Mouse (Mus musculus) telencephalon, adult 2 months (tissue): ENCODE data around the gene Chst8.

Experiments
- DNase-seq: peaks from one replicate; pipeline ENCODE4 v3.0.0-alpha.2; 2011; ENCODE audit warnings: low read depth, low spot score

Gene Chst8

DNA sequence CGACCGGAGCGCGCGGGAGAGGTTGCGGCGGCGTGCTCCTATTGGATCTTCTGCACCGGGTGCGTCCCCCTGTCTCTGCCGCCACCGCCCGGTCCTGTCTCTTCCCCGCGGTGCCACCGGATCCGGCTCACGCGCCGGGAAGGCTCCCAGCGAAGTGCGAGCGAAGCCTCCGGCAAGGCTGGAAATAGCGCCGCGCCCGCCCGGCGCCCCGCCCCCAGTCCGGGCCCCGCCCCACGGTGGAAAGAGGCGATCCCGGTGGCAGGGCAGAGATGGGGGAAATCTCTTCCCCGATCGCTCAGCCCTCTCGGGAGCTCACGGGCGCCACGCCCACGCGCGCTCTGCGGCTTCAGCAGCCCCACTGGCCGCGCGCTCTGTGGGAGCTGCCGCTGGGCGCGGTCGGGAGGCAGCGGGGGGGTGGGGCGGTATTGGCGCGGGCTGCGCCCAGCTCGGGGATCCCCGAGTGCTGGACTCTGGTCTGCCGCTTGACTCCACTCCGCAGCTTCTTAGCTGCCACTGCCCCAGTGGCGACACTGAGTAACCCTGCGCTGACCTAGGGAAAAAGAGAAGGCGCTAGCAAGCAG is at the start of gene Chst8:
Chst8 (minus strand) TSS at position 181 of the 581 bp plus-strand sequence.
- no peak for DNase-seq

DNA sequence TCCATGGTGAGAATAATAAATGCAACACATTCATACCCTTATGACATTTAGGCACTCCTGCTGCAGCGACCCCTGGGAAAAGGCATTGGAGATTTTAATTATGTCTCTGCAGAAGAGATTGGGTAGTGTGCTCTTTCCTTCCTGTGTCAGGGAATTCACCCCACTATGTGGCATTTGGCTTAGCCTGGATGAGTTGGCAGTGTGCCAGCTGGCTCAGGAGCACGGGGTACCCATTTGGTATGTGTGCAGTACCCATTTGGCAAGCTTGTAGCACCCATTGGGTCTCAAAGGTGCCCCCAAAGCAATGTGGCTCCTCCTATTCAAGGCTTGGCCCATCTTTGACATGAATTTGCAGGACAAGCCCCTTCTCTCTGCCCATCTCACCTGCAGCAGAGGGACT is 45.8 kb upstream of the Chst8 start:
- DNase-seq: no peak

DNA sequence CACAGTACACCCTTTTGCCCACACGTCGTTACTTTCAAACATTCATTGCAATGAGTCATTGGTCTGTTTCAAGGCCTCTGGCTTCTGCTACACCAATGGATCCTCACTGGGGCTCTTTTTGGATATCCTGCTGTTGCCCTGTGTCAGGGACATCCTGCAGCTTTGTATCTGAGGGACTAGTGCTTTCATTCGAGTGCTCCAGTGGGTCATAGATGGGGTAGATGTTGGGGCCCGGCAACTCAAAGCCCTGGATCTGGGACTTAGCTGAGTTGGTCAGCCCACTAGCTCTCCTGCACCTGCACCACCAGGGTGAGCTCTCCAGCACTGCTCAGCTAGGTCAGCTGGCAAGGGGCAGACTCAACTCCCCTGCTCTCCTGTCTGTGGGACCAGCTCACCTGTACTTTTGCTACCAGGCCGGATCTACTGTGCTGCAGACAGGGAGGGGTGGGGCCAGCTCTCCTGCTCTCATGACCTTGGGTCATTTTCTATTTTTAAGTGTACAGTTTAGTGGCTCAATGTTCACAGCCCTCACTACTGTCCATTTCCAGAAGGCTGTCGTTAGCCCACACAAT is 42.4 kb upstream of the Chst8 start:
- no peak for DNase-seq

DNA sequence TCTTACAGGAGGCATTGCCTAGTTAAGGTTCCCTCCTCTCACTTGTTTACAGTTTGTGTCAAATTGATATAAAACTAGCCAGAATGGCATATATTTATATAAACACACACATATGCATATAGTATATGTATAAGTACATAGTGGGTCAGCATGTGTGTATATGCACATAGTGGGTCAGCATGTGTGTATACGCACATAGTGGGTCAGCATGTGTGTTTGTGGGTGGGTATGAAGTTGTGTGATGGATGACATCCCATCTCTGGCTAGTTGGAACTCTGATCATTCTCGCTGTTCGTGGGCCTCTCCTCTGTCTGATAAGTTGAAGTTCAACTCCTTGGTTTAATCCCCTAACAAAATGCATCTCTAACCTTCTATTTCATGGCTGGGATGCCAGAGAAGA is 40.9 kb upstream of the Chst8 start:
- no peak for DNase-seq

DNA sequence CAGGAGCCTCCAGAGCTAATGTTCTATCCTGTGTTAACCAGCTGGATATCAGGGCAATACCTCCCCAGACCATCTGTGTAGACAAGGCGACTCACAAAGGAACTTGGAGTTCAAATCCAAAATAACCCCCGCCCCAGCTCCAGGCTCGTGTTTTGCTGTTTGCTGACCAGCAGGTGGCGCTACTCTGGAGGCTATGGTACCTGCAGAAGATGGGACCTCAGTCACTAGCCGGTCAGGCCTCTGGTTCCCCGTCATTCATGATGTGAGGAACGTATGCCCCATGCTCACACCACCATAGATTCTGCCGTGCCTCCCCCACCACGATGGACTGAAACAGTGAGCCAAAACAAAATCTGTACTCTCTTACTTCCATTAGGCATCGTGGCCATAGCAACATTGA is 37.1 kb upstream of the Chst8 start:
- no peak for DNase-seq

DNA sequence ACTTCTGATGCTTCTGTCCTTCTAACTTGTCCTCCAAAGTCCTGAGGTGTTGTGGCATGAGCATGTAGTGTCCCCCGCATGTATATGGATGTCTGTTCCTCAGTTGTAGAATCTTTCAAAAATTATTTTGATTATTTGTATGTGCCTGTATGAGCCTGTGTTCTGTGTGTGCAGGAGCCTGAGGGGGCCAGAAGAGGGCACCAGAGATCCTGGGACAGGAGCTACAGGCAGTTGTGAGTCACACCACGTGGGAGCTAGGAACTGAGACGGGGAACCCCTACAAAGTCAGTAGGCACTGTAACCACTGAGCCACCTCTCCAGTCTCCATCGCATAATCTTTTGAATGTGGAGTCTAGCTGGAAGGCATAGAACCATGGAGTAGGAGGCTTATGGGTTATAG is 36.3 kb upstream of the Chst8 start:
- no peak for DNase-seq

DNA sequence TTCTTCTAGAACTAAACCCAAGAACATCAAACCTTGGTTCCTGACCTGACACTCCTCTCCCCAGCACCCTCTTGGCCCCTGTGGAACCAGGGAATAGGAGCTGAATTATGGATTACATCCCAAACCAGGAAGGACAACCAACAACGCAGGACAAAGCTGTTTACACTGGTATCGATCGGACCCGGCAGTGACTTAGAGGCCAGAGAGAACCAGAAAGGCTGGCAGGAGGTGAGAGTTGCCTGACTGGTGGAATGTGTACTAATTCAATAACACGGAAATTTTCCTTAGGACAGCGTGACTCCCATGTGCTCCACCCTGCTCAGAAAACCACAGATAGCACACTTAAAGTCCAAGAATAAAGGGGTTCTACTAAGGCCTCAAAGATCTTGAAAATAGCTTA is 35.4 kb upstream of the Chst8 start:
- no peak for DNase-seq

DNA sequence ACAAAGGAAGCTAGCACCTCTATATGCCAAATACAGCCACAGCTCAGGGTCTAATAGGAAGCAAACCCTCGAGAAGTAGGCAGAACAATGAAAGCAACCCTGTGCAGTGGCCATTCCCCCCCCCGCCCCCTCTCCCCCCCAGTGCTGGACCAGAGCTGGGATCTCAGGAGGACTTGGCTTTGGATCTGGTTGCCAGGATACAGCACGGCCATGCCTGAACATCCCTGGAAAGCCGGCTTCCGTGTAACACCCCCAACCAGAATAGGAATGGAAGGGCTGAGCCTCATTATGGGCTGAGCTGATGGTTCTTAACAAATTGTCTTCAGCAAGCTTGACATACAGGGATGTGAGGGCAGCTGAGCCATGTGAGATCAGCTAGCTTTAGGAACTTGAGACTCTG is 34.9 kb upstream of the Chst8 start:
- DNase-seq: no peak

DNA sequence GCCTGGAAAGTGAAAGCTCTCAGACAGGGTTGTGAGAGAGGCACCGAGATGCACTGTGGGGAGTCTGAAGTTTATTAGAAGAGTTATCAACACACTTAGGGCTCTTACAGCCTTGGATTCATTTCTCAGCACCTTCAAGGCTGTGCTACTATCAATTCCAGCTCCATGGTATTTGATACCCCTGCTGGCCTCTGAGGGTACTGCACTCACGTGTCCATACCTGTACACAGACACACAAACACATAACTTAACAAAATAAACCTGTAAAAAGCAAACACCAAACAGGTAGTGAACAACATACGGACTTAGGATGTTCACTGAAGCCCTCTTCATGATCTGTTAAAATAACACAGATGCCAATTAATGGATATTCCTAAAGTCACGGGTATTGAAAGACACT is 26.2 kb upstream of the Chst8 start:
- no peak for DNase-seq

DNA sequence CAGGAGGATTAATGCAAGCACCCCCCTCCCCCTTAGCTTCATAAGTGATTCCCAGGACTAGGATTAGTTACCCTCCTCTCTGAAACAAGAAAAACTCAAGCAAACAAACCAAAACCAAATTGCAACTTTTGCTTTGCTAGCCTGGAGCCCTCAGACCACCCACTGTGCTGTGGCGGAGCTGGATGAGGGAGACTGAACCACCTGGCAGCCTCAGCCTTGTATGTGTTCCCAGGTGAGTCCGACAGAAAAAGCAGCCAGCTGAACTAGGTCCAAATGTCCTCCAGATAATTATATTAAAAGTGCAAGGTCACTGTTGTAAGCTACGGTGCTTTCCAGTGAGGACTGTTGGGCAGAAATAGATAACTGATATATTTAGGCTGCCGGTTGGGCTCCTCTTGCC is 25.7 kb upstream of the Chst8 start:
- DNase-seq: no peak

DNA sequence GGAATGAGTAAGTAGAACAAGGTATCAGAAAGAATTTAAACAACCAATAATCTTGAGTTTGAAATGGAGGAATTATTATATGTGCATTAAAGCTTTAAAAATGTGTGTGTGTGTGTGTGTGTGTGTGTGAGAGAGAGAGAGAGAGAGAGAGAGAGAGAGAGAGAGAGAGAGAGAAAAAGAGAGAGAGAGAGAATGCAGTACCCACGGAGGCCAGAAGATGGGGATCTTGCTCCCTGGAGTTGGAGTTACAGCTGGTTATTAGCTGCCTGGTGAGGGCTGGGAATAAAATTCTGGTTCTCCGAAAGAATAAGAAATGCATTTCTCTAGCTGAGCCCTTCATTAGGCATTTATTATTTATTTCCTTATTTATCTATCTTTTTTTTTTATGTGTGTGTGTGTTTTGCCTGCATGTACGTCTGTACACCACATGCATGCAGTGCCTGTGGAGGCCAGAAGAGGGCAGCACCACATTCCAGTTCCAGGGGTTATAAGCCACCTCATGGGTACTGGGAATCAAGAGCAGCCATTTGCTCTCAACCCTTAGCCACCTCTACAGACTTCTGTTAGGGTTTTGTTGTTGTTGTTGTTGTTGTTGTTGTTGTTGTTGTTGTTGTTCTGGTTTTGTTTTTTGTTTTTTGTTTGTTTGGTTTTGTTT is 13.9 kb upstream of the Chst8 start:
- no peak for DNase-seq

DNA sequence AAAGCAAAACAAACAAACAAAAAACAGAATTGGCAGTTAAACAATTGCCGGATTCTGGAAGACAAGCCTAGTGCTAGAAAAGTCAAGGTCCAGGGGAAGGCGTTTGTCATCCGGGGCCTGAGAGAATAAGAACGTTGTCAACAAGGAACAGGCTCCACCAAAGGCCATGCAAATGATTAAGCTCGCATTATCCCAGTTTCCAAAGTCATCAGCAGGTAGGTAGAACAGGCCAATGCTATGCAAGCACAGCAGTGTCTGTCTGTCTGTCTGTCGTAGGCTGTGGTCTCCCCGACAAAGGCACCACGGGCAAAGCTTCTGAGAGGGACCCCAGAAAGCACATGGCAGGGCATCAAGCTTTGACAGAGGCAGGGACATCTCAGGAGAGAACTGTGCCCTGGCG is 9.1 kb upstream of the Chst8 start:
- DNase-seq: no peak

DNA sequence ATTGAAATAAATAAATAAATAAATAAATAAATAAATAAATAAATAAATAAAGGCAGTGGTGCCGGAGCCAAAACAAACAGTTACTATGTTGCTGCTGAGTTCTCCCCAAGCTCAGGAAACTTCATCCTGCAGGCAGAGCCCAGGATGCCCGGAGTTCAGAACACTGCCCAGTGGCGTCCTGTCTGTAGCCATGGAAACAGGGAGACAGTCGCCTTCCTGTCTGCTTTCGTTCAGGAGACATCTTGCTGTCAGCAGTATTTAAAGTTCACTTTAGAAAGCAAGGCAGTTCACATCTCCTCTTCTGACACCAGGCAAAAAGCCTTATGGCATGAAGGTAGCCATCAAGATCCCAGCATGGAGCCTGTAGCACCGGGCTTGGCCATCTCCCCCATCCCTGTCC is 8.0 kb upstream of the Chst8 start:
- DNase-seq: no peak

DNA sequence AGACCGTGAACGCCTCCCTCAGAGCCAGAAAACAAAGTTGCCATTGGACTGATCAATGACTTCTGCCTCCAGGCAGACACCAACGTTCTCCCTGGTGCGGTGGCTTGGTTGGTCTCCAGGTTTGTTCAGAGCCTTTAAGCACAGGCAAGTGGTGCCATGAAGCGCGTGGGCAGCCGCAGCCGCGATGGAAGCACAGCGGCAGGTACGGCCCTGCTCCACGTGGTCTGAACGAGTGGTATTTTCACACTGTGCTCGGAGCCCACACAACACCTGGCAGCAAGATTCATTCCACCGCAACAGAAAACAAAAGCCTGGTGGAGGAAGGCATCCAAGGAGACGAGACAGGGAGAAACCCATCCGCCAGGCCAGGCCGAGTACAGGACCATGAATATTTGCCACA is 7.3 kb upstream of the Chst8 start:
- peak; percentile 64 for DNase-seq

DNA sequence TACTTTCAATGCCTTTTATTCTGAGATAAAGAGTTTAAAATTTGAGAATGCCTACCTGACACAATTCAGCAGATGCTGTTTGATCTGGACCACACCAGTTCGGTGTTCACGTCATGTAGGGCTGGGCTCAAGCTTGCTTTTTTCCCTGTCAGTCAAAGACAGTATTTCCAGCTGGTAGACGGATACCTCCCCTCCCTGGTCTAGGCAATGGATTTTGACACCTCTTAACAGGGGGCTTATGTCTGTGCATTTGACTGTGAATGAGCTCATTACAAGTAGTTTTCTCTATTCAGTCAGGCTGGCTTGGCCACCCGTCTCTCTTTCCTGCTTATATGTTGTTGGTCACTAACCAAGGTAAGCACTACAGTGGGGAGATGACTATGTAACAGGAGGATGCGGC is 6.1 kb upstream of the Chst8 start:
- DNase-seq: no peak

DNA sequence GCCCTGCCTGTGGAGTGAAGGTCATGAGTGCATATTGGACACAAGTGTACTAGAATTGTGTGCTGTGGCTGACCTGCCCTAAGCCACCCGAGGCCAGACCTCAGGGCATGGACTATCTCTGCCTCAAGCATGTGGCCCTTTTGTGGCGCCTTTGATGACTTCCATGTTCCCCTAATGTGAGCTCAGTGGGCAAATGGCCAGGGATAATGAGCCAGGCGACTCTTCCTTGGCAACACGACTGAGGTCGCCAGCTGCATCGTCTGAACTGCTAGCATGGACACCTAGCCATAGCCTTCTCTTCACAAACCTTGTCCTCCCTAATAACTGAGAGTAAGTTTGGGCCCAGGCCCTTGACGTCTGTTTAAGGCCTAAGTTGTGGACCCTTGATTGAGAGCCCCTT is 4.5 kb upstream of the Chst8 start:
- no peak for DNase-seq

DNA sequence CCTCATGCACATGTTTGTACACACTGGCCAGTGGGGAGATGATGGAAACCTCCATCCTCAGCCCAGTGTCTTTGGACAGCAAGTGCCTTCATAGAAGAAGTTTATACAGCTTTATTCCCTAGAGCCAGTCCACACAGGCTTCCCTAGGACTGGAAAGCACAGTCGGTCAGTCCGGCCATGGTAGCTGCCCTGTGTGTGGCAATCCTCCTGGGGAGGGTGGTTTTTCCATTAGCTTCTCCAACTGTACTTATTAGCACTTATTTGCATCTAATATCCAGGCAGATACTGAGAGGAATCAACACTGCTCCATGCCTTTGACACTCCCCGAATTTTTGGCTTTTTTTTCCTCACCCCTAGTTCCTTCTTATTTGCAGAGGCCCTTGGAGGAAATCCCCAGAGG is 2.3 kb upstream of the Chst8 start:
- no peak for DNase-seq

DNA sequence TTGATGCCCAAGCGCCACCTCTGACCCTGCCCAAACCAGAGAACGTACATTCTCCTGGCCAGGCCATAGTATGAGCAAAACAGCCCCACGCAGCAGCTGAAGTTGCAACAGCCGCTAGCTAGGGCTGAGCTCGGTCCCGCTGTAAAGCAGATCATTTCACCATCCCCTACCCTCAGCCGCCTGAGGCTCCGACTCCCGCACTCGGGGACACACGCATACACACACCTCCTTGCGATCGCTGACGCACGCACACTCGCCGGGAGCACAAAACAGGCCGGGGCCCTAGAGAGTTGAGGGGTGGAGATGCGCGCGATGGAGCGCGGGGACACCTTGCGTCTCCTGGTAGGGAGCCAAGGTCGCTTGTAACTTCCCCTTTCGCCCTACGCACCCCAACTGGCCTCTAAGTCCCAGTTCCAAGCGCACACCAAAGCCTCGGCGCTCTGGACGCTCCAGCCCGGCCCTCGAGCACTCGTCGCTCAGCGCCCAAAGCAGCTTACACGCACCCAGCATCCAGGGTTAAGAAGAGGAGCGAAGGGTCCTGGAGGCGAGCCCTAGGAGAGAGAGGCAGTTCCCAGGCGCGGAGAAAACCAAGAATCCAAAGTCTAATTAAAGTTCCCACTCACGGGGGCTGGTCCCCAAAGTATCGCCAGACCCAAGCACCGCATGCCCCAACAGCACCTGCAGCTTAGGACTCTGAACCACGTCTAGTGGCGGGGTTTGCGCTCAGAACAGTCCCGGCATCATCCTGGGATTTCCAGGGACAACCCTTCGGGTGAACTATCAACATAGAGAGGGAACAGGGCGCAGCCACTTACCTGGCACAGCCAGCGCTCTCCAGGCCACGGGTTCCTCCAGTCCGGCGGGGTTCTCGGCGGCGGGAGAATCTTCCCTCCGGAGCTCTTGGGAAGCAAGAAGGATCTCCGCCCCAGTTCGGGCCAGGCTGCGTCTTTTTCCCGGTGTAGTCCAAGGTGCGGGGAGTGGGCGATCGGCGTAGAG is 682 bp downstream of the Chst8 start:
- DNase-seq: no peak

DNA sequence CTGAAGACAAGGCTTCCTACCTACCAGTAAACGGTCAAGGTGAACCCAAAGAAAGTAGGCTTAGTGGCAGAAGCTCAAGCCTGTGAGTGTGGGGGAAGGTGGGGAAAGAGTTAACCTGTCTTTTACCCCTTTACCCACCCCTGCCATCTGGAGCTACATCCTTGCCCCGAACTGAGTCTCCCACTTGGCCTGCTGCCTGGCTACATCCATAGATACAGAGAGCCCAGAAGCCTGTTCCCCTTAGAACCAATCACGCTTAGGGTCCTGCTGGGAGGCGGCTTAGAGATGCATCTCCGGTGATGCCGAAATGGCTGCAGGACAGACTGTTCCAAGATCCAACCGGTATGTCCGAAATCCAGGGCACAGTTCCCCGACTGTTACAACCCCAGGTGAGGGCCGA is 1.5 kb downstream of the Chst8 start:
- DNase-seq: no peak

DNA sequence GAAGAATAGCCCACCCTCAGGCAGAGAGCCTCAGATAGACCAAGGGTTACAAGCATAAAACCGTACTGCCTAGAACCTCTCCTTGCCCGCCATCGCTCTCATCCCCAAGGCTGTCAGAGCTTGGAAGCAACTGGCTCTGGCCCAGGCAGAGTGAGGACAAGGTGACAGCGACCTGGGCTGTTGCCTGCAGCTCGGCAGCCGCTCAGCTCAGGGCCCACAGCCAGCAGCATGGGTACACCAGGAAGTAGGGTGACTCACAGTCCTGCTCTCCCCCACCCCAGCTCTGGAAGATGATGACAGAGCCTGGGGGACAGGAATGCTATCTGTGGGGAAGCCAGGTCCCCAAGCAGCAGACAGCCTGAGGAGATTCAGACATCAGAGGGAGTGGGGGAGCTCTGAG is 6.2 kb downstream of the Chst8 start:
- DNase-seq: no peak

DNA sequence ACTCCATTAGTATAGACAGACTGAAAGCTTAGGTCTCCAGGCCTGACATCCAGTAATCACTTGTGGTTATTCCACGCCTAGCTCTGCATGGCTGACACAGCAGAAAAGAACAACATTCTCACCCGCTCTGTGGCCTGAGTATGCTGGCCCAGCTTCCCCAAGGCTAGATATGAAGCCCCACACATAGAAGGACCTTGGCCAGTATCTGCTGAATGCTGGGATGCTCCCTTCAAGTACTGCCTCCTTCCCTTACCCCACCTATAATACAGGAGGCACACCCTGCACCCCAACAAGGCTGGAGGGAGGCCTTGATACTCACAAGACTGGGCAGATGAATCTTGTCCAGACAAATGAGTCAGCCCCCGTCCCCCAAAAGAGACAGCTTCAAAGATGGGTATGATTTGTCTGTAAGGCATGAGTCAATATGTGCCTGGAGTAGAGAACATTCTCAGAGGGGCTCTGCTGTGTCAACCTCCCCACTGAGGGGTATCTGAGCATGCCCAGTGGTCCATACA is 6.8 kb downstream of the Chst8 start:
- DNase-seq: no peak

DNA sequence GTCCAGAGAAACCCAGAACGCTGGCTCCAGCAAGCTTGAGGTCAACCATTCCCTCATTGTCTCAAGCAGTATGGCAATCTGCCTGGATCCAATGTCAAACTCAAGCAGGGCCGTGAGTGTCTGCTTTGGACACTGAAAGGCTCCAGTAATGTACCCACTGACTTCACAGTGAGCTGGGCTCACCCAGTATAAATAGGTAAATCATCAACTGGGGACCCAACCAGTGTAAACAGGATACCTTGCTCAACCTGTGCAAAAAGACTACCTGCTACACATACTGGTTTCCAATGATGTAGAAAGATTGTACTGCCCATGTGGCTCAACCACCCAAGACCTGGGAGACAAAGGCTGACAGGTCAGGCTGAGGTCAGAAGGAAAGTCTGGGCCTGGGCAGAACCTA is 7.5 kb downstream of the Chst8 start:
- no peak for DNase-seq
